Comparison of ENCODE assay signal across 8 mouse cellular contexts in genomic region chr2:25557221-25557963, GRCm38 (mm10). TPM values are rescaled to one million over a fixed set of nuclear protein-coding genes. Genes with fewer than 3 reads are reported as not detected.
A peak's percentile ranks its signal among the peaks of the same experiment; 100 is the strongest.
DNase-seq lines count a peak whose midpoint lies in the region; ATAC-seq and TF ChIP-seq lines count a peak whose summit lies in the region.

Gene Edf1 (plus strand): TSS chr2:25557847.

- peak within 1 kb of the TSS; percentile 86 for H3K4me2 ChIP-seq in heart, embryonic 13.5 days
- H3K4me2 ChIP-seq in kidney, postnatal 0 days (ENCODE audit: low read length), result peak within 1 kb of the TSS; percentile 74

- H3K4me3 ChIP-seq in heart, embryonic 13.5 days, result peak within 1 kb of the TSS; percentile 99
- H3K4me3 ChIP-seq in kidney, postnatal 0 days (replicated peaks; ENCODE audit: low read depth, low read length), result peak within 1 kb of the TSS; percentile 92
- peak within 1 kb of the TSS; percentile 78 for H3K4me3 ChIP-seq in liver, adult 2 months (ENCODE audit: insufficient read depth, low read depth, low read length)

- H3K4me1 ChIP-seq in heart, embryonic 13.5 days, result peaks cover 25% of the 10 kb centered on the region
- H3K4me1 ChIP-seq in kidney, postnatal 0 days (replicated peaks; ENCODE audit: insufficient read depth, low read length), result peaks cover 11% of the 10 kb centered on the region
- H3K4me1 ChIP-seq in liver, adult 2 months (ENCODE audit: control insufficient read depth, insufficient read depth, low read length), result peaks cover 10% of the 10 kb centered on the region

- peak within 1 kb of the TSS; percentile 84 for H3K27ac ChIP-seq in heart, embryonic 13.5 days (replicated peaks)
- H3K27ac ChIP-seq in kidney, postnatal 0 days, result peak within 1 kb of the TSS; percentile 81
- peak within 1 kb of the TSS; percentile 94 for H3K27ac ChIP-seq in liver, adult 2 months (replicated peaks; ENCODE audit: insufficient read depth, low read depth, low read length)

- no peak for TF ChIP-seq CTCF in kidney, postnatal 0 days (IDR thresholded peaks at IDR 0.05; ENCODE audit: low read depth)
- TF ChIP-seq CTCF in liver, adult 2 months (IDR thresholded peaks at IDR 0.05; ENCODE audit: low read depth, low read length), result no peak

- peak; percentile 53; the same call in 1 of the 2 replicates for TF ChIP-seq POLR2A in liver, adult 2 months (IDR thresholded peaks at IDR 0.05; ENCODE audit: extremely low read depth, insufficient read depth, low read length)

- H3K27me3 ChIP-seq in heart, embryonic 13.5 days (replicated peaks), result no peaks in the 10 kb centered on the region
- H3K27me3 ChIP-seq in kidney, postnatal 0 days (ENCODE audit: insufficient read depth, low read length), result no peaks in the 10 kb centered on the region
- H3K27me3 ChIP-seq in liver, adult 2 months (ENCODE audit: control insufficient read depth, insufficient read depth, low read length), result no peaks in the 10 kb centered on the region

- H3K79me2 ChIP-seq in liver, adult 2 months (ENCODE audit: control insufficient read depth, insufficient read depth, low read length), result peaks cover 19% of the 10 kb centered on the region

- peak; percentile 94 for DNase-seq in CD4-positive, CD25-positive, alpha-beta regulatory T cell, adult 2 months (ENCODE audit: low read depth, low spot score)
- DNase-seq in c-Kit-negative CD71-positive TER-119-positive erythroid progenitor cells, embryonic 14.5 days (ENCODE audit: low read depth, low spot score), result peak; percentile 86
- DNase-seq in fibroblast of lung, adult 2 months (ENCODE audit: low read depth), result peak; percentile 65
- peak; percentile 97 for DNase-seq in kidney, postnatal 0 days (ENCODE audit: low spot score)
- DNase-seq in liver, adult 2 months (ENCODE audit: extremely low read depth, low read depth, low spot score), result peak; percentile 79
- peak; percentile 93 to 94 for DNase-seq in spleen, postnatal 36 days (ENCODE audit: low spot score in 2 of 2)

- peak; percentile 96 for ATAC-seq in heart, embryonic 13.5 days (ENCODE audit: extremely low read depth, insufficient number of reproducible peaks, low FRiP score, low TSS enrichment)
- peak; percentile 95 for ATAC-seq in kidney, postnatal 0 days (replicated peaks; ENCODE audit: low FRiP score, low read depth)
- ATAC-seq in monocyte, adult 5-6 weeks (replicated peaks; ENCODE audit: insufficient number of reproducible peaks, low FRiP score, low TSS enrichment, poor library complexity, severe bottlenecking), result peak; percentile 95

- WGBS in heart, embryonic 13.5 days, result 1% methylated on average over 61 of the region's 61 CpGs
- WGBS in kidney, postnatal 0 days, result under 1% methylated on average over 61 of the region's 61 CpGs
- WGBS in liver, adult 2 months, result 1% methylated on average over 61 of the region's 61 CpGs

- H3K9ac ChIP-seq in heart, embryonic 13.5 days, result peak within 1 kb of the TSS; percentile 99
- peak within 1 kb of the TSS; percentile 90 for H3K9ac ChIP-seq in kidney, postnatal 0 days (ENCODE audit: low read depth, low read length)
- H3K9ac ChIP-seq in liver, adult 2 months (ENCODE audit: low read depth, low read length), result peak within 1 kb of the TSS; percentile 93

- H3K9me3 ChIP-seq in heart, embryonic 13.5 days, result no peaks in the 10 kb centered on the region
- H3K9me3 ChIP-seq in kidney, postnatal 0 days (replicated peaks; ENCODE audit: low read length), result no peaks in the 10 kb centered on the region

- H3K36me3 ChIP-seq in heart, embryonic 13.5 days, result peaks cover 26% of the 10 kb centered on the region
- H3K36me3 ChIP-seq in kidney, postnatal 0 days (ENCODE audit: insufficient read depth, low read length), result peaks cover 18% of the 10 kb centered on the region; the same call in 1 of the 2 replicates
- peaks cover 28% of the 10 kb centered on the region for H3K36me3 ChIP-seq in liver, adult 2 months (ENCODE audit: control insufficient read depth, insufficient read depth, low read length)

RNA-seq across cellular contexts. Expression of gene Edf1, which starts in this region (rescaled TPM):
- polyA plus RNA-seq in heart, embryonic 13.5 days (2015; fragmentation: Nextera tagmentation; extraction: Ambion mirVana), result 277 and 302 TPM in 2 replicates
- 351 and 379 TPM in 2 replicates for polyA plus RNA-seq in kidney, postnatal 0 days (2015; fragmentation: Nextera tagmentation; extraction: Ambion mirVana)
- 206 and 247 TPM in 2 replicates for total RNA-seq in liver, adult 2 months (2014; rRNA removed)
- 153 and 186 TPM in 2 replicates for polyA plus RNA-seq in liver, adult 2 months (2012; rRNA removed)
- 80.0 to 121 TPM (median 114 TPM) in 3 replicates for total RNA-seq in monocyte, adult 5-6 weeks (2017)

Comparison
In these comparisons a context has a peak if more than half of its experiments do, and no peak if none do; other contexts are left out.
1. Peak in every context shown above with its lines: DNase-seq, ATAC-seq, H3K4me3 ChIP-seq and H3K27ac ChIP-seq.